Mouse (Mus musculus) adrenal gland, adult 8-10 months (tissue): ENCODE results near the gene Arl3. TPM values are rescaled to one million over a fixed set of nuclear protein-coding genes. Genes with fewer than 3 reads are reported as not detected.

ENCODE experiments used
- DNase-seq: peaks from one replicate; pipeline ENCODE4 v3.0.0; 2022
- total RNA-seq, 4 experiments: library from RNA; stranded (reverse); gene quantifications; 2 replicates each; pipeline ENCODE4 v1.2.4; 2022

Gene Arl3
- total RNA-seq, 4 experiments from 2014 or later = 39.0 to 81.8 (median 61.0) TPM

DNA sequence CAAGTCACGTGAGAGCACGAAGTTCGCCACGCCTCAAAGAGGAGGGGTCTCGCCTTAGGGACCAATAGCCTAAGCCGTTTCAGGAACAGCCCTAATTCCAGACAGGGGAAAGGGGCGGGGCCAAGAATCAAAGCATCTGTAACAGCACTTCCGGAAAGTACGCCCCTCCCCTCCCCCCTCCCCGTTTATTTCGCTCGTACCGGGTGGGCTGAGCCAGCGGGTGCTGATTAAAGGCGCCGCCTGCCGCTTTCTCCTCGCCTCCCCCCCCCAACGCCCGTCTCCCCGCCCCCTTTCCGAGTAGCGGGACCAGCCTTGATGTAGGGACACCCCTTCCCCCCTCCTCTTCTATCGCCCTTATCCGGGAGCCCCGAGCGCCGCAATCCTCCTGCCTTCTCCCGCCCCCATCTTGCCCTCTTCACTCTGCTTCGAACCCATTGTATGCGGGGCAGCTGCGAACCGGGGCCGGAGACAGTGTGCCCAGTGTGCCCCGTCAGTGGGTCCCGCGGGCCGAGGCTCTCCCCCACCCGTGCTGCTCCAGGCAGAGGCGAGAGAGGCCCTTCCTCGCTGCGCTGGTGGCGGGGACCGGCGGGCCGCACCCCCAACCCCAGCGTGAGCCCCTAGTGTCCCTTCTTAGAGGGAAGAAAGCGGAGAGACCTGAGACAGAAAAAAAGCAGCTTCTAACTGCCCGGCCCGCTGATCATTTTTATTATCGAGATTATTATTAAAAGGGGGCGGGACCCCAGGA lies 73.0 kb downstream of the Arl3 start:
- peak; percentile 98 for DNase-seq

DNA sequence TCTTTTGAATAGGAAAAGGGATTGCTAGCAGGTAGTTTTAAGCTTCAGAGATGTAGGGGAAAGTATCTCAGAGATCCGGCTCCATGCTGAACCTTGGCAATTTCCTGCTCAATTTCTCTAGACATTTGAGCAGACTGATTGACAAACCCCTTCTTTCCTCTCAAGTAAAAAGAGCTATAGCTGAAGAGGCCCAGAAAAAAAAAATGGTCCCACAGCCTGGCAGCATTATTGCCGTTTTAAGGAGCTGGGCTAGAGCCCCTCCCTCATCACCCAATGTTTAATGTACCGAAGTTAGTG lies 73.5 kb downstream of the Arl3 start:
- DNase-seq = no peak

DNA sequence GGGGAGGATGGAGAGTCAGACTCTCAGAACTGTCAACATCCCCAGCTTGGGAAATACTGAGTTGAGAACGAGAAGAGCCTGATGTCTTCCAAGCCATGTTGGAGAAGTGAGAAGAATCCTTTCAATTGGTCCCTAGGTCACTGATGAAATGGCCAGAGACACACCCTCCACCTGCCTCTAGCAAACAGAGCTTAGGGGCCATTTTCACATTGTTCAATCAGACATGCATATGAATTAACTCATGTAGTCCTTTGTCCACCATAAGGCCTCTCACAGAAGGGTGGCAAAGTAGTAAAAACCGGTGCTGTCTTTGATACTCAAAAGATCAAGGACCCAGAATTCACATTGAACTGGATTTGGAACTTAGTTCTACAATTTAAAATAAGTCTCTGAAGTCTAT lies 75.8 kb downstream of the Arl3 start:
- no peak for DNase-seq

DNA sequence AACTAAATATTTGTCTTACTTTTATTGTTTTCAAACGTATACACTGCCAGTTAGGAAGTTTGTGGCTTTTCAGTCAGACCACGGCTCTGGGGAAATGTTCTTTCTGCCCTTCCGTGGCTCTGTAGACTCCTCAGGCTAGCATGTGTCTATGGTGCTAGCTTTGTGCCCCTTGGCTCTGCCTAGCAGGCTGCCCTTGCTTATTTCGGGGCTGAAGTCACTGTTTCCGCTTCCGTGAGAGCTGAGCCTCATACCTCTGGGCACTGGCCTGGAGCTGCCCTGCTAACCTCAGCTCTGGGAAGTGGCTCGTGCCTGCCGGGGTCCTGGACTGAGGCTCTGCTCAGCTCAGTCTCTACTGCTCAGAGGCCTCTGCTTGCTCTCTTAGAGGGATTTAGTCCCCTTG lies 77.9 kb downstream of the Arl3 start:
- DNase-seq = no peak

DNA sequence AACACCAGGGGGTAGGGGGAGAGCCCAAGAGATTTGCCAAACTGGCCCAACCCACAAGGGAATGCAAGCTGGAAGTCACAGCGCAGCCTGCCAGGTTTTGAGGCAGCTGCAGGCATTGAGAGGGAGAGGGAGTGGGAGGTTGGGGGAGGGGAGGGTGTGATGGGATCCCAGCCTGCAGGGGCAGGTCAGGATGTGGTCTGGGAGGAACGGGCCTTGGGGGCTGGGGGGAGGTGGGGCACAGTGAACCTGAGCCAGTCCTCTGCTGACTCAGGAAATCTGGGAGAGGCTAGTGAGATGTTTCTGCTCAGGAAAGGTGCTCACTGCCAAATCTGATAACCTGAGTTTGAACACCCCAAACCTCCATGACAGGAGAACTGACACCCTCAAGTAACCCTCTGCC lies 82.4 kb downstream of the Arl3 start:
- no peak for DNase-seq

DNA sequence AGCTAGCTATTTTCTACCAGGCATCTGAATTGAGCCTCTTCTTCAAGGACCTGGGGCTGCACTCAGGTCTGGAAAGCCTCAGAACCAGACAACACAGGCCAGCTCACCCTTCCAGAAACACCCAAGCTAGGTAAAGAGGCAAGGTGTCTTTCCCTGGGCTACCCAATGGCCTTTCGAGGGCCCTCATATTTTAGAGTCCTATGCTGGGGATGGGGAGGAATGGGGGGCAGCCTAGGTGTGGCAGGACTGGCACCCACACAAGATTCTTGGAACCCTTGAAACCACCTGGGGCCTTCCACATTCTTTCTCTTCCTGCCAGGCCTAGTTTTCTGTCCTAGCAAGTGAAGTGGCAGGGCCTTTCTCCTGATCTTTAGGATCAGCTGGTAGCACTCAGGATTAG lies 83.5 kb downstream of the Arl3 start:
- DNase-seq = no peak

DNA sequence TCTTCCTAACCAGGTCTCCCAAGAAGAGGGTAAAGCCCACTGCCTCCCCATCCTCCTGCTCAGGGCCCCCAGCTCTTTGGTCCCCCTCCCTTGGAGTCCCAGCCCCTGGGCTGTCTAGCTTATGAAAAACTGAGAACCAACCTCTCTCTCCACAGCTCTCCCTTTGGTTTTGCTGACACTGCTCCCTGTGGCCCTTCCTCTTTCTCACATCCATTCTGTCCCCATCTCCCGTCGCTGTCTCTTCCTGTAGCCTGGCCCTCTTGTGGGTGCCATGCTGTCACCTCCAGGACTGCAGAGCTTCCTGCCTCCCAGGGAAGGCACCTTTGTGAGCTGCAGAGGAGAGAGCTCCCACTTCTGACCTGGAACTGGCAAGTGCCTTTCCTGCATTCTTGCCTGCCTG lies 86.3 kb downstream of the Arl3 start:
- no peak for DNase-seq

DNA sequence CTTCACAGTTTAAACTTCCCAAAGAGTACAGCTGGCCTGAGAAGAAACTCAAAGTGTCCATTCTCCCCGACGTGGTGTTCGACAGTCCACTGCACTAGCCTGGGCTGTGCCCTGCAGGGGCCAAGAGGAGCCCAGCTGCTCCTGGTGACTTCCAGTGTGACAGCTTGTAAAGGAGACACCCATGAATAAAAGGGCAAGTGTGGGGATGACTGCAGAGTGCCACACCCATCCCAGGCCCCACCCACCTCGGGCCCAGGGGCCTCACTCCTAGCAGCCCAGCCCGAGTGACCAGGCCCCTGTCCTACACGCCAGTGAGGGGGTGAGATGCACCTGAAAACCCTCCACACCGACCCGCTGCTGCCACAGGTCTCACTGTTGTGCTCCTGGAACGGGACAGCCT lies 87.2 kb downstream of the Arl3 start:
- no peak for DNase-seq

DNA sequence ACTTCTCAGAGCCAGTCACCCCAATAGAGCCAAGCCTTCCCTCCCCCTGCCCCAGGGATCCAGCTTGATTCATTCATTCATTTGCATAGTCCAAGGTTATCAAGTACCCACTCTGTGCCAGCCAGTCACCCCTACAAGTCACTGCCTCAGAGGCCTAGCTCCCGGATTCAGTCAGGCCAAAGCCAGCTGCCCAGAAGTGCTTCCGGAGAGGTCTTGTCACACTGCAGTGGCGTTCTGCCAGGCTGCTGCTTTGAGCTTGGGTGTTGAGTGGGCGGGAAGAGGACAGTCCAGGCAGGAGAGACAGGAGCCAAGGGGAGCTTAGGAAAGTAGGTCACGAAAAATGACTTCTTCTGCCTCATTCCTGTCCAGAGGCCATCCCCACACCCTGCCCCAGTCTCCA lies 88.5 kb downstream of the Arl3 start:
- DNase-seq = peak; percentile 88

DNA sequence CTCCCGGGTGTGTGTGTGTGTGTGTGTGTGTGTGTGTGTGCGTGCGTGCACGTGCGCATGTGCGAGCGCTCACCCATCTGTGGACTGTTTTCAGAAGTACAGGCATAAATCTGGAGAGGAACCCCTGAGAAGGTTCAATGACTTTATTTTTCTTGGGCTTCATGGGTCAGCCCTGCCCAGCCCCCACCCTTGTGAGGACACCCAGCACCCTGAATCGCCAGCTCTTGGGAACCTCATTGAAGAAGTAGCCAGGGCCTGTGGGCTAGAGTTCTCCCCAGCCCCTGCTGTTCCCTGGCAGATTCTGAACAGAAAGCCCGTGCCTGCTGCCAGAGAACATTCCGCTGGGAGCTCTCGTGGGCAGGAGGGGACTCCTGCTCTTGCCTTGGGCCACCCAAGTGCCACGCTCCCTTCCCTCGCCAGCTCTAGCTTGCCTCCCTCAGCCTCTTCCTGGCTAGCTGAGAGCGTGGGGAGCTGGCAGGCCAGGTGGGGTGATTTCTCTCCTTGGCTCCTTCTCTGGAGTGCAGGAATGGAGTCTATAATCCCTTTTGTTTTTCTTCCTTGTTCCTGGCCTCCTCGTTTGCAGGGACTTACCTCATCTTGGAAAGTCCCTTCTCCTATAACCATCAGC lies 89.2 kb downstream of the Arl3 start:
- no peak for DNase-seq

DNA sequence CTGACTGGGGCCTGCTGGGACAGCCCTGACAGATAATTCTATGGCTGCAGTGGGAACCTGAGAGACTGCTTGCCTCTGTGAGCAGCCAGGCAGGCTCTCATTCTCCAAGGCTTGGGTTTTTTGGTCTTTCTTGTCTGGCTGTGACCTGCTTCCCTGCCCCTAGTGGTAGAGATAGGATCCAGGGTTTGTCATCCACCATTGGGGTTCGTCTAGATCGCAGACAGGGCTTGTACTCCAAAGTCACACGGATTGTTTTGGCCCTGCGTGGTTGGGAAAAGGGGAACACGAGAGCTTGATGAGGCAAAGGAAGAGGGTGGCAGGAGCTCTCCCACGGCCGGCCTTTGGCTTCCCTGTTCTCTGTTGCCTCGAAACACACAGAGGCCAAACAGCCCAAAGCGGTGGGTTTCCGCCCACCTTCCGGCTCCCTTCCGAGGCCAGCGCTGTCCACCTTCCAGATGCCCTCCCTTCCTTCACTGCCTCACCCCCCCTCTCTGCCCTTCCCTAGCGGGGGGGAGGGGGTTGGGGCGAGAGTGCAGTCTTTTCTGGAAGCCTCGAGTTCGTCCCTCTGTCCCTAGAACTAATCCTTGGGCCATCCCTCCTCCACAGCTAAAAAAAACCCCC lies 90.0 kb downstream of the Arl3 start:
- DNase-seq = no peak

DNA sequence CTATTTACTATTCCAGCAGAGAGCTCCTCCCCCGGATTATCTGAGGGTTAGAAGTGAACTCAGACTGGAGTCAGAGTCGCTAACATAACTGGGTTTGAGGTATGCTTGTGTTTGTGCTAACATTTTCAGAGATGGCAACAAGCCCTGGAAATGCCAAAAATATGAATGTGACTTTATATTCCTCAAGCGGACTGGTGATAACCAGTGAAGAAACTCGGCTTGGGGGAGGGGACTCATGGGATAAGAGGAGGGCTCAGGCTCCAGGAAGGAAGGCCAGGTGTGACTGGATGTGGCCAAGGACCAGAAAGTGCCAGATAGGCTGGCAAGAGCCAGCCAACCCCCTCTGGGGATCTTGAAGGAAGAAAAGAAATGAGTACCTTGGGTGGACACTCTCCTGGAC lies 91.2 kb downstream of the Arl3 start:
- no peak for DNase-seq

DNA sequence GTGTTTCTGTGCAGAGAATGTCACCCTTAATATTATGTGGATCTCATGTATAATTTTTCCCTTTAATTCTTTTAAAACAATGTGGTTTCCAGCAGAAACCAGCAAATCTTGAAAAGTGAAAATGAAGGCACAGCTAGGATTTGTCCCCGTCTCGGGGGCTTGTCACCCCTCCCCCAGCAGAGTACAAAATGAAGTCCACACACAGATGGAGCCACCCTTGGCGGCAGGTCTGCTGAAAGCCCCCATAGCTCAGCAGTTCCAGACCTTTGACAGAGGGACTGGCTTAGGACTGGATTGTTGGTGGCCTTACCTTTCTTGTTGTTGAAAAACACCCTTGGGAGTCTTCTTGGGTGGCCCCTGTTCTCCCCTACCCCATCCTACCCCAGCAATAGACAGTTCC lies 91.6 kb downstream of the Arl3 start:
- DNase-seq = no peak

Other genes with a start within 250 kb of the Arl3 start
- gene Psd, start 246.0 kb downstream of the Arl3 start, total RNA-seq = 10 to 100 TPM in 3 of 4 experiments, 1 to 10 TPM in 1; 7.9 to 14.9 (median 13.1) TPM
- 10 to 100 TPM; 11.9 to 16.2 (median 13.2) TPM for gene Fbxl15, start 245.0 kb downstream of the Arl3 start, total RNA-seq
- 100 to 1,000 TPM in 2 of 4 experiments, 10 to 100 TPM in 2; 77.2 to 109 (median 89.6) TPM for gene Cuedc2, start 234.5 kb downstream of the Arl3 start, total RNA-seq
- gene Mfsd13a, start 232.1 kb downstream of the Arl3 start, total RNA-seq = 10 to 100 TPM; 11.7 to 21.1 (median 16.6) TPM
- gene 2310034G01Rik, start 222.9 kb downstream of the Arl3 start, total RNA-seq = 1 to 10 TPM; 1.1 to 2.4 (median 1.5) TPM
- 100 to 1,000 TPM; 103 to 132 (median 122) TPM for gene Actr1a, start 177.4 kb downstream of the Arl3 start, total RNA-seq
- gene Sufu, start 176.3 kb downstream of the Arl3 start, total RNA-seq = 10 to 100 TPM; 21.6 to 37.0 (median 26.7) TPM
- 10 to 100 TPM; 46.6 to 69.0 (median 59.4) TPM for gene Trim8, start 71.5 kb downstream of the Arl3 start, total RNA-seq
- 10 to 100 TPM in 3 of 4 experiments, 1 to 10 TPM in 1; 7.0 to 16.4 (median 12.0) TPM for gene Sfxn2, start 167 bp upstream of the Arl3 start, total RNA-seq
- 100 to 1,000 TPM; 149 to 232 (median 189) TPM for gene Wbp1l, start 25.9 kb upstream of the Arl3 start, total RNA-seq
- gene Cyp17a1, start 100.0 kb upstream of the Arl3 start, total RNA-seq = 1 to 10 TPM; 1.7 to 3.9 (median 3.1) TPM
- gene Borcs7, start 116.7 kb upstream of the Arl3 start, total RNA-seq = 10 to 100 TPM; 14.9 to 18.6 (median 17.1) TPM
- gene As3mt, start 134.3 kb upstream of the Arl3 start, total RNA-seq = 100 to 1,000 TPM; 111 to 133 (median 121) TPM
- gene Cnnm2, start 188.4 kb upstream of the Arl3 start, total RNA-seq = 10 to 100 TPM; 27.6 to 45.6 (median 37.6) TPM